Mouse (Mus musculus) hindbrain, postnatal 0 days (tissue): Measurements from ENCODE around the gene Cdyl. TPM values are rescaled to one million over a fixed set of nuclear protein-coding genes. Genes with fewer than 3 reads are reported as not detected.

Experiments used
- ATAC-seq: fragments of 200-750 bp; cut with Nextera tagmentation; 2 replicates; pipeline ENCODE4 v1.8.0; 2017; ENCODE audit warnings: mild to moderate bottlenecking, moderate TSS enrichment, moderate library complexity
- DNase-seq: peaks from one replicate; pipeline ENCODE4 v3.0.0-alpha.2; 2015; ENCODE audit warnings: low spot score
- H3K27ac ChIP-seq: fragments of 300-500 bp; sonication (generic); 2 replicates; pipeline ENCODE4 v1.5.1; 2014; ENCODE audit warnings: mild to moderate bottlenecking
- H3K27me3 ChIP-seq: fragments of 300-500 bp; sonication (generic); 2 replicates; pipeline ENCODE4 v1.6.1; 2014; ENCODE audit warnings: low read length, mixed read lengths; ENCODE audit not compliant: insufficient read depth
- H3K36me3 ChIP-seq: fragments of 300-500 bp; sonication (generic); 2 replicates; pipeline ENCODE4 v1.6.1; 2014; ENCODE audit warnings: low read length, mixed read lengths; ENCODE audit not compliant: insufficient read depth
- H3K4me1 ChIP-seq: fragments of 300-500 bp; sonication (generic); 2 replicates; pipeline ENCODE4 v1.6.1; 2014; ENCODE audit warnings: antibody characterized with exemption, low read length, mixed read lengths; ENCODE audit not compliant: insufficient read depth
- H3K4me2 ChIP-seq: fragments of 300-500 bp; sonication (generic); 2 replicates; pipeline ENCODE4 v1.6.1; 2014; ENCODE audit warnings: low read depth, mild to moderate bottlenecking, low read length, moderate library complexity, mixed read lengths
- H3K4me3 ChIP-seq: fragments of 300-500 bp; sonication (generic); 2 replicates; pipeline ENCODE4 v1.5.1; 2014; ENCODE audit warnings: low read length
- H3K9ac ChIP-seq: fragments of 300-500 bp; sonication (generic); replicated peaks from 2 replicates; pipeline ENCODE4 v1.6.1; 2014; ENCODE audit warnings: mild to moderate bottlenecking, low read length, moderate library complexity, mixed read lengths
- H3K9me3 ChIP-seq: fragments of 300-500 bp; sonication (generic); 2 replicates; pipeline ENCODE4 v1.6.1; 2016; ENCODE audit warnings: low read length, mixed read lengths
- CTCF ChIP-seq: IDR thresholded peaks from 2 replicates; pipeline ENCODE4 v1.5.1; 2016; ENCODE audit warnings: antibody characterized with exemption, control low read depth, low read depth
- WGBS: fragments of 180-500 bp; shearing (Covaris S2); extraction: QIAGEN DNeasy Blood & Tissue Kit; methylation state at CpG from one replicate; pipeline ENCODE4 v1.1.7; 2014; 5-methylcytosine and 5-hydroxymethylcytosine counted together
- polyA plus RNA-seq: library from polyadenylated mRNA; unstranded; fragments of >200 nt; fragmentation: Nextera tagmentation; extraction: Ambion mirVana; gene quantifications from 2 replicates; pipeline ENCODE4 v1.2.1, GENCODE M21; 2015
- total RNA-seq: library from RNA; depleted of rRNA; stranded (reverse); fragments of >200 nt; gene quantifications from 2 replicates; pipeline ENCODE4 v1.2.3, GENCODE M21; 2014

The Cdyl gene
- total and polyA plus RNA-seq, 2 experiments from 2014 or later: 4.4 to 7.6 TPM

GRCm38 (mm10) chr13:35812191-35812440 lies 152.5 kb downstream of the Cdyl start:
- Histone ChIP-seq H3K4me3 (no peak overlapping the region), H3K4me1 (peaks cover 11% of the 10 kb centered on the region), H3K9ac (no peak overlapping the region), H3K27ac (no peak overlapping the region), H3K27me3 (no peaks in the 10 kb centered on the region), H3K4me2 (no peak overlapping the region), H3K36me3 (no peaks in the 10 kb centered on the region), H3K9me3 (no peaks in the 10 kb centered on the region)
- ATAC-seq (no peak), DNase-seq (no peak)
- WGBS: 37% methylated on average over 6 of the region's 6 CpGs
- TF ChIP-seq CTCF: no peak

DNA sequence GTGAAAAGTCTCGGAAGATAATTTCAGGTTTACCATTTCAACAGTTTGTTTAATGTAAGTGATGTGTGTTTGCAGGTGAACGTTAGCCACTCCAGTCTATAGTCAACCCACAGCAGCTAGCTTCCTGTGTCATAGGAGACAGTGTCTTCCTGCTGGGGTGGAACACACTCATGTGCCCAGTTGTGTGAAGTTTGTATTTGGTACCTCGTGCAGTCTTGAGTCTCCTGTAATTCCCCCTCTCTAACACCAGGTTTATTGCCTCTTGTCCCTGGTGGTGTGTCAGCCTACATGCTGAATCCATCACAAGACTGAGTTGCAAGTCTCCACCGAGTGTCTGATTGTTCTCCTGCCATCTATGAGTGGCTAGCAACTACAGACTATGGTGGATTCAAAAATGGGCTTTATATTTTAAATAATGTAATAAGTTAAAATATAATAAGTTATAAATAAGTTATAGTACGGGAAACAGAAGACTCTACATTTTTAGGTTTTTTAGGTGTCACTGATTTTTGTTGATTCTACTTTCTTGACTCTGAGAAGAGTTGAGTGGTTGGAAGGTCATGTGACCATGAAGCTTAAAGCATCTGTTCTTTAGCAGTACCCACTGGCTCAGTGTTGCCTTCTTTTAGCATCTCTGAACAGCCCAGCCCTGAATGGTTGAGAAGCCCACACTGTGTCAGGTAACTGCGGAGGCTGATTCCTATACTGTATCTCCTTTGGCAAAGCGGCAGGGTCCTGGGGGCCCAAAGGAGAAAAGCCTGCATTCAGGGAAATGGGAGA lies 153.9 kb downstream of the Cdyl start:
- peak; percentile 21; the same call in 1 of the 2 replicates for TF ChIP-seq CTCF
- 88% methylated on average over 7 of the region's 7 CpGs for WGBS
- Histone ChIP-seq H3K9me3 (no peaks in the 10 kb centered on the region), H3K9ac (no peak overlapping the region), H3K27me3 (no peaks in the 10 kb centered on the region), H3K4me2 (no peak overlapping the region), H3K4me3 (no peak overlapping the region), H3K27ac (no peak overlapping the region), H3K36me3 (peaks cover 5% of the 10 kb centered on the region; the same call in 1 of the 2 replicates), H3K4me1 (peaks cover 11% of the 10 kb centered on the region)
- ATAC-seq (no peak), DNase-seq (no peak)

- DNase-seq (no peak), ATAC-seq (no peak)
- no peak overlapping the region for H3K27ac ChIP-seq
- no peaks in the 10 kb centered on the region for H3K27me3 ChIP-seq
- no peak overlapping the region for H3K4me3 ChIP-seq
- no peak overlapping the region for H3K9ac ChIP-seq
- no peak for TF ChIP-seq CTCF
- 93% methylated on average over 8 of the region's 8 CpGs for WGBS
- H3K4me2 ChIP-seq: no peak overlapping the region
- no peaks in the 10 kb centered on the region for H3K9me3 ChIP-seq
- H3K36me3 ChIP-seq: peaks cover 5% of the 10 kb centered on the region; the same call in 1 of the 2 replicates
- H3K4me1 ChIP-seq: peaks cover 8% of the 10 kb centered on the region
These were observed 155.6 kb downstream of the Cdyl start for GRCm38 (mm10) chr13:35815205-35815726.

DNA sequence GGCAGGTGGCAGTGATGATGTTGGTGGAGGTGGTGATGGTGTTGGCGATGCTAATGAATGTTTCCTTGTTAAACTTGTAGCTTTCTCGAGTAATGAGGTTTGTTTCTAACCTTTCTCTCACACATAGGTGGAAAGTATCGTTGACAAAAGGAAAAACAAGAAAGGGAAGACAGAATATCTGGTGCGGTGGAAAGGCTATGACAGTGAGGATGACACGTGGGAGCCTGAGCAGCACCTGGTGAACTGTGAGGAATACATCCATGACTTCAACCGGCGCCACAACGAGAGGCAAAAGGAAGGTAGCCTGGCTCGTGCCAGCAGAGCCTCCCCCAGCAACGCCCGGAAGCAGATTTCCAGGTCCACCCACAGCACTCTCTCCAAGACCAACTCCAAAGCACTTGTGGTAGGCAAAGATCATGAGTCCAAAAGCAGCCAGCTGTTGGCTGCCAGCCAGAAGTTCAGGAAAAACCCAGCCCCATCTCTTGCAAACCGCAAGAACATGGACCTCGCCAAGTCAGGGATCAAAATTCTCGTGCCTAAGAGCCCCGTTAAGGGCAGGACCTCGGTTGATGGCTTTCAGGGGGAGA lies 156.2 kb downstream of the Cdyl start:
- H3K4me2 ChIP-seq: no peak overlapping the region
- H3K27me3 ChIP-seq: no peaks in the 10 kb centered on the region
- peaks cover 8% of the 10 kb centered on the region for H3K4me1 ChIP-seq
- DNase-seq (no peak), ATAC-seq (no peak)
- H3K27ac ChIP-seq: no peak overlapping the region
- 76% methylated on average over 16 of the region's 16 CpGs for WGBS
- H3K36me3 ChIP-seq: peaks cover 5% of the 10 kb centered on the region; the same call in 1 of the 2 replicates
- TF ChIP-seq CTCF: no peak
- H3K4me3 ChIP-seq: no peak overlapping the region
- no peak overlapping the region for H3K9ac ChIP-seq
- H3K9me3 ChIP-seq: no peaks in the 10 kb centered on the region

GRCm38 (mm10) chr13:35817626-35818025 lies 158.0 kb downstream of the Cdyl start:
- ATAC-seq: no peak

GRCm38 (mm10) chr13:35818060-35818459 lies 158.4 kb downstream of the Cdyl start:
- ATAC-seq: no peak
- H3K4me1 ChIP-seq: no peaks in the 10 kb centered on the region
- H3K9ac ChIP-seq: no peak overlapping the region
- H3K27me3 ChIP-seq: no peaks in the 10 kb centered on the region
- DNase-seq: no peak
- no peak for TF ChIP-seq CTCF
- H3K27ac ChIP-seq: no peak overlapping the region
- H3K4me3 ChIP-seq: no peak overlapping the region
- H3K36me3 ChIP-seq: peaks cover 5% of the 10 kb centered on the region; the same call in 1 of the 2 replicates
- no peaks in the 10 kb centered on the region for H3K9me3 ChIP-seq
- H3K4me2 ChIP-seq: no peak overlapping the region
- WGBS: 96% methylated on average over 4 of the region's 4 CpGs

More at GRCm38 (mm10) chr13:35817626-35818025, 158.0 kb downstream of the Cdyl start:
- 86% methylated on average over 3 of the region's 3 CpGs for WGBS
- TF ChIP-seq CTCF: no peak
- Histone ChIP-seq H3K27me3 (no peaks in the 10 kb centered on the region), H3K4me1 (no peaks in the 10 kb centered on the region), H3K4me2 (no peak overlapping the region), H3K4me3 (no peak overlapping the region), H3K27ac (no peak overlapping the region), H3K36me3 (peaks cover 5% of the 10 kb centered on the region; the same call in 1 of the 2 replicates), H3K9me3 (no peaks in the 10 kb centered on the region), H3K9ac (no peak overlapping the region)
- no peak for DNase-seq
